Mouse (Mus musculus) liver, adult 2 months (tissue): Measurements from ENCODE around the gene Ptpn7. TPM values are rescaled to one million over a fixed set of nuclear protein-coding genes. Genes with fewer than 3 reads are reported as not detected.

Source experiments
- DNase-seq: peaks from one replicate; pipeline ENCODE4 v3.0.0-alpha.2; 2011; ENCODE audit warnings: low read depth, low spot score; ENCODE audit errors: extremely low read depth
- H3K27ac ChIP-seq: fragments of 200-500 bp; replicated peaks from 2 replicates; pipeline ENCODE4 v1.5.1; 2012; ENCODE audit warnings: low read depth, mild to moderate bottlenecking, control low read depth, inconsistent platforms, low read length; ENCODE audit not compliant: insufficient read depth
- H3K27me3 ChIP-seq: fragments of 200-500 bp; 2 replicates; pipeline ENCODE4 v1.6.1; 2012; ENCODE audit warnings: mild to moderate bottlenecking, moderate library complexity, low read length, inconsistent platforms; ENCODE audit not compliant: control insufficient read depth, insufficient read depth
- H3K36me3 ChIP-seq: fragments of 200-500 bp; 2 replicates; pipeline ENCODE4 v1.6.1; 2012; ENCODE audit warnings: low read length, inconsistent platforms; ENCODE audit not compliant: control insufficient read depth, insufficient read depth
- H3K4me1 ChIP-seq: fragments of 200-500 bp; 2 replicates; pipeline ENCODE4 v1.6.1; 2011; ENCODE audit warnings: low read length; ENCODE audit not compliant: control insufficient read depth, insufficient read depth
- H3K4me3 ChIP-seq: fragments of 200-500 bp; 2 replicates; pipeline ENCODE4 v1.5.1; 2011; ENCODE audit warnings: low read depth, mild to moderate bottlenecking, control low read depth, low read length, moderate library complexity; ENCODE audit not compliant: insufficient read depth
- H3K79me2 ChIP-seq: fragments of 200-500 bp; 2 replicates; pipeline ENCODE4 v1.6.1; 2012; ENCODE audit warnings: inconsistent platforms, mild to moderate bottlenecking, low read length, moderate library complexity; ENCODE audit not compliant: control insufficient read depth, insufficient read depth
- H3K9ac ChIP-seq: fragments of 200-500 bp; 2 replicates; pipeline ENCODE4 v1.6.1; 2012; ENCODE audit warnings: low read depth, mild to moderate bottlenecking, control low read depth, inconsistent platforms, low read length
- CTCF ChIP-seq: fragments of 200-500 bp; IDR thresholded peaks from 2 replicates; pipeline ENCODE4 v1.5.1; 2011; ENCODE audit warnings: low read depth, low read length, control low read depth
- POLR2A ChIP-seq: fragments of 200-500 bp; IDR thresholded peaks from 2 replicates; pipeline ENCODE4 v1.6.1; 2011; ENCODE audit warnings: low read length, control low read depth; ENCODE audit not compliant: insufficient read depth; ENCODE audit errors: extremely low read depth
- WGBS: fragments of 180-500 bp; shearing (Covaris S2); methylation state at CpG from one replicate; pipeline ENCODE4 v1.1.7; 2018; 5-methylcytosine and 5-hydroxymethylcytosine counted together
- polyA plus RNA-seq: library from polyadenylated mRNA; depleted of rRNA; stranded (reverse); fragments of >200 nt; gene quantifications from 2 replicates; pipeline ENCODE4 v1.2.3, GENCODE M21; 2012
- total RNA-seq: library from RNA; depleted of rRNA; stranded (reverse); fragments of >200 nt; gene quantifications from 2 replicates; pipeline ENCODE4 v1.2.3, GENCODE M21; 2014

Gene Ptpn7
- total and polyA plus RNA-seq, 2 experiments = 0.28 to 1.4 TPM

- no peaks in the 10 kb centered on the region for H3K36me3 ChIP-seq
- no peak for TF ChIP-seq POLR2A
- 0 out of 2 replicates have a peak, but pooled peaks have one; percentile 5 for TF ChIP-seq CTCF
- peak overlapping the region; percentile 78 for H3K27ac ChIP-seq
- WGBS = 12% methylated on average over 12 of the region's 12 CpGs
- no peaks in the 10 kb centered on the region for H3K27me3 ChIP-seq
- H3K4me3 ChIP-seq = no peak overlapping the region
- peak overlapping the region; percentile 3 for H3K9ac ChIP-seq
- DNase-seq = peak; percentile 95
- peaks cover 11% of the 10 kb centered on the region for H3K4me1 ChIP-seq
- no peaks in the 10 kb centered on the region for H3K79me2 ChIP-seq
These were observed 37.2 kb downstream of the Ptpn7 start for GRCm38 (mm10) chr1:135169556-135170224.

- peak; percentile 40 for DNase-seq
- peak overlapping the region; percentile 3 for H3K9ac ChIP-seq
- peaks cover 11% of the 10 kb centered on the region for H3K4me1 ChIP-seq
- no peaks in the 10 kb centered on the region for H3K27me3 ChIP-seq
- TF ChIP-seq POLR2A = no peak
- no peak for TF ChIP-seq CTCF
- H3K36me3 ChIP-seq = no peaks in the 10 kb centered on the region
- WGBS = 29% methylated on average over 10 of the region's 10 CpGs
- H3K4me3 ChIP-seq = no peak overlapping the region
- no peaks in the 10 kb centered on the region for H3K79me2 ChIP-seq
- H3K27ac ChIP-seq = peak overlapping the region; percentile 78
These were observed 37.8 kb downstream of the Ptpn7 start for GRCm38 (mm10) chr1:135170299-135170698.

GRCm38 (mm10) chr1:135171202-135171601, 38.7 kb downstream of the Ptpn7 start:
- WGBS = 86% methylated on average over 7 of the region's 7 CpGs
- TF ChIP-seq POLR2A = no peak
- peak; percentile 33; the same call in 1 of the 2 replicates for TF ChIP-seq CTCF
- Histone ChIP-seq H3K36me3 (no peaks in the 10 kb centered on the region), H3K27me3 (no peaks in the 10 kb centered on the region), H3K9ac (no peak overlapping the region), H3K27ac (no peak overlapping the region), H3K79me2 (no peaks in the 10 kb centered on the region), H3K4me1 (peaks cover 11% of the 10 kb centered on the region), H3K4me3 (no peak overlapping the region)
- no peak for DNase-seq

GRCm38 (mm10) chr1:135171984-135172383, 39.5 kb downstream of the Ptpn7 start:
- Histone ChIP-seq H3K79me2 (no peaks in the 10 kb centered on the region), H3K4me3 (no peak overlapping the region), H3K36me3 (no peaks in the 10 kb centered on the region), H3K27me3 (no peaks in the 10 kb centered on the region), H3K9ac (no peak overlapping the region), H3K27ac (no peak overlapping the region), H3K4me1 (peaks cover 11% of the 10 kb centered on the region)
- 57% methylated on average over 6 of the region's 6 CpGs for WGBS
- DNase-seq = peak; percentile 75
- no peak for TF ChIP-seq POLR2A
- TF ChIP-seq CTCF = peak; percentile 58; the same call in 1 of the 2 replicates

- H3K9ac ChIP-seq = no peak overlapping the region
- H3K27ac ChIP-seq = no peak overlapping the region
- H3K36me3 ChIP-seq = no peaks in the 10 kb centered on the region
- no peak for DNase-seq
- H3K79me2 ChIP-seq = no peaks in the 10 kb centered on the region
- peaks cover 11% of the 10 kb centered on the region for H3K4me1 ChIP-seq
- TF ChIP-seq CTCF (no peak), POLR2A (no peak)
- no peak overlapping the region for H3K4me3 ChIP-seq
- 82% methylated on average over 6 of the region's 6 CpGs for WGBS
- no peaks in the 10 kb centered on the region for H3K27me3 ChIP-seq
These were observed 40.8 kb downstream of the Ptpn7 start for GRCm38 (mm10) chr1:135173311-135173710.

GRCm38 (mm10) chr1:135175176-135175575, 42.7 kb downstream of the Ptpn7 start:
- Histone ChIP-seq H3K27me3 (no peaks in the 10 kb centered on the region), H3K9ac (no peak overlapping the region), H3K4me1 (peaks cover 5% of the 10 kb centered on the region; the same call in 1 of the 2 replicates), H3K27ac (no peak overlapping the region), H3K4me3 (no peak overlapping the region), H3K79me2 (no peaks in the 10 kb centered on the region), H3K36me3 (no peaks in the 10 kb centered on the region)
- DNase-seq = peak; percentile 41
- no peak for TF ChIP-seq POLR2A
- TF ChIP-seq CTCF = no peak
- 48% methylated on average over 3 of the region's 3 CpGs for WGBS
